Mouse (Mus musculus) spleen, adult 2 months (tissue): ENCODE results near the gene Rufy3.

Experiments used
- CTCF ChIP-seq: fragments of 200-500 bp; IDR thresholded peaks from 2 replicates; pipeline ENCODE4 v1.5.1; 2011; ENCODE audit warnings: mild to moderate bottlenecking, inconsistent platforms; ENCODE audit not compliant: insufficient read depth, insufficient read length, insufficient replicate concordance; ENCODE audit errors: extremely low read depth
- POLR2A ChIP-seq: fragments of 200-500 bp; IDR thresholded peaks from 2 replicates; pipeline ENCODE4 v1.6.1; 2011; ENCODE audit warnings: low read depth, low read length, inconsistent platforms

- no peak for TF ChIP-seq CTCF
- no peak for TF ChIP-seq POLR2A
Observed at GRCm38 (mm10) chr5:88561080-88561814, 3.6 kb upstream of the Rufy3 start.
